Mouse (Mus musculus): Measurements from ENCODE around the gene Olfr612. TPM values are rescaled to one million over a fixed set of nuclear protein-coding genes. Genes with fewer than 3 reads are reported as not detected.

The Olfr612 gene
- polyA plus RNA-seq, 1 experiment from 2014 or later, result not detected

DNA sequence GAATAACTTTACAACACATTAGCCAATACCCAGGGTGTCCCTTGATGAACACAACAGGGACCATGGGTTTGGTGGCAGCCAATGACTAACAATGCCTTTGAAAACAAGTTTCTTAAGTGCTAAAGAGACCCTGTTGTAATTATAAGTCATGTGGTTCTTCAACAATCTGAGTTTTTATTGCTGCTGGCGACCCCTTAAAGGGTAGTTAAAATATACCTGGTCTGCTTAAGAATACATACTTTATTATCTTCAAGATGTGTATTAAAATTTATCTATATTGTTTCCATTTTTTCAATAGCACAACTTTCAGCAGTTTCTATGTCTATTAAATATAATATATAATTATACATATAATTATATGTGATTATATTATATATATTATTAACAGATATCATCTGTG, 44.6 kb downstream of the Olfr612 start, which contains the start of gene Olfr609:
TSS of gene Olfr609 (minus strand) at position 101 of the 400 bp plus-strand sequence.
- no peak within 1 kb of the TSS for H3K27ac ChIP-seq (replicated peaks; ENCODE audit: low read depth, low read length)
- H3K36me3 ChIP-seq (replicated peaks; ENCODE audit: control insufficient read depth, insufficient read depth, low read depth, low read length), result no peaks in the 10 kb centered on the region
- H3K9ac ChIP-seq (replicated peaks; ENCODE audit: low read length), result no peak within 1 kb of the TSS
- no peaks in the 10 kb centered on the region for H3K4me1 ChIP-seq (ENCODE audit: control insufficient read depth, insufficient read depth, low read length)
- DNase-seq (ENCODE audit: low spot score), result no peak
- ATAC-seq (replicated peaks; ENCODE audit: insufficient number of reproducible peaks, low FRiP score, low TSS enrichment, low read depth), result no peak
- no peaks in the 10 kb centered on the region for H3K9me3 ChIP-seq (replicated peaks; ENCODE audit: control insufficient read depth, low read length)
- no peaks in the 10 kb centered on the region for H3K27me3 ChIP-seq (ENCODE audit: control insufficient read depth, insufficient read depth, low read length)
- no peak within 1 kb of the TSS for H3K4me2 ChIP-seq (ENCODE audit: low read depth, low read length)
- H3K4me3 ChIP-seq (ENCODE audit: low read depth, low read length), result no peak within 1 kb of the TSS
- 73% methylated on average over 1 of the region's 1 CpGs for WGBS

Small RNA genes lying within 50 kb of the gene (microRNA-seq; reads per million reads assigned to microRNA genes)
- not detected for gene Gm26506 (ENCODE audit: borderline number of aligned reads)

Other genes with a start within 250 kb of the Olfr612 start
- gene Olfr596, start 237.1 kb downstream of the Olfr612 start, polyA plus RNA-seq (2014; fragmentation: Nextera tagmentation; extraction: Ambion mirVana), result not detected in 2 replicates
- not detected in 2 replicates for gene Olfr597, start 226.4 kb downstream of the Olfr612 start, polyA plus RNA-seq (2014; fragmentation: Nextera tagmentation; extraction: Ambion mirVana)
- gene Olfr598, start 219.1 kb downstream of the Olfr612 start, polyA plus RNA-seq (2014; fragmentation: Nextera tagmentation; extraction: Ambion mirVana), result not detected in 2 replicates
- not detected in 2 replicates for gene Olfr599, start 206.8 kb downstream of the Olfr612 start, polyA plus RNA-seq (2014; fragmentation: Nextera tagmentation; extraction: Ambion mirVana)
- gene Olfr600, start 193.0 kb downstream of the Olfr612 start, polyA plus RNA-seq (2014; fragmentation: Nextera tagmentation; extraction: Ambion mirVana), result not detected in 2 replicates
- not detected in 2 replicates for gene Olfr601, start 180.1 kb downstream of the Olfr612 start, polyA plus RNA-seq (2014; fragmentation: Nextera tagmentation; extraction: Ambion mirVana)
- not detected in 2 replicates for gene Olfr603, start 156.5 kb downstream of the Olfr612 start, polyA plus RNA-seq (2014; fragmentation: Nextera tagmentation; extraction: Ambion mirVana)
- gene Usp17lc, start 127.6 kb downstream of the Olfr612 start, polyA plus RNA-seq (2014; fragmentation: Nextera tagmentation; extraction: Ambion mirVana), result not detected in 2 replicates
- gene Olfr605, start 97.3 kb downstream of the Olfr612 start, polyA plus RNA-seq (2014; fragmentation: Nextera tagmentation; extraction: Ambion mirVana), result not detected in 2 replicates
- gene Olfr606, start 93.7 kb downstream of the Olfr612 start, polyA plus RNA-seq (2014; fragmentation: Nextera tagmentation; extraction: Ambion mirVana), result not detected in 2 replicates
- gene Olfr607, start 78.6 kb downstream of the Olfr612 start, polyA plus RNA-seq (2014; fragmentation: Nextera tagmentation; extraction: Ambion mirVana), result not detected in 2 replicates
- gene Olfr608, start 72.8 kb downstream of the Olfr612 start, polyA plus RNA-seq (2014; fragmentation: Nextera tagmentation; extraction: Ambion mirVana), result not detected in 2 replicates
- not detected in 2 replicates for gene Olfr609, start 44.7 kb downstream of the Olfr612 start, polyA plus RNA-seq (2014; fragmentation: Nextera tagmentation; extraction: Ambion mirVana)
- gene Olfr610, start 30.6 kb downstream of the Olfr612 start, polyA plus RNA-seq (2014; fragmentation: Nextera tagmentation; extraction: Ambion mirVana), result not detected in 2 replicates
- not detected in 2 replicates for gene Olfr611, start 21.9 kb downstream of the Olfr612 start, polyA plus RNA-seq (2014; fragmentation: Nextera tagmentation; extraction: Ambion mirVana)
- not detected in 2 replicates for gene Olfr613, start 5.4 kb upstream of the Olfr612 start, polyA plus RNA-seq (2014; fragmentation: Nextera tagmentation; extraction: Ambion mirVana)
- gene Olfr615, start 13.4 kb upstream of the Olfr612 start, polyA plus RNA-seq (2014; fragmentation: Nextera tagmentation; extraction: Ambion mirVana), result not detected in 2 replicates
- not detected in 2 replicates for gene Olfr616, start 26.4 kb upstream of the Olfr612 start, polyA plus RNA-seq (2014; fragmentation: Nextera tagmentation; extraction: Ambion mirVana)
- gene Olfr617, start 30.3 kb upstream of the Olfr612 start, polyA plus RNA-seq (2014; fragmentation: Nextera tagmentation; extraction: Ambion mirVana), result not detected in 2 replicates
- not detected in 2 replicates for gene Olfr618, start 47.4 kb upstream of the Olfr612 start, polyA plus RNA-seq (2014; fragmentation: Nextera tagmentation; extraction: Ambion mirVana)
- gene Olfr619, start 57.9 kb upstream of the Olfr612 start, polyA plus RNA-seq (2014; fragmentation: Nextera tagmentation; extraction: Ambion mirVana), result not detected in 2 replicates
- gene Olfr620, start 69.8 kb upstream of the Olfr612 start, polyA plus RNA-seq (2014; fragmentation: Nextera tagmentation; extraction: Ambion mirVana), result not detected in 2 replicates
- not detected in 2 replicates for gene Olfr622, start 100.0 kb upstream of the Olfr612 start, polyA plus RNA-seq (2014; fragmentation: Nextera tagmentation; extraction: Ambion mirVana)
- not detected in 2 replicates for gene Olfr623, start 121.0 kb upstream of the Olfr612 start, polyA plus RNA-seq (2014; fragmentation: Nextera tagmentation; extraction: Ambion mirVana)
- gene Olfr624, start 128.5 kb upstream of the Olfr612 start, polyA plus RNA-seq (2014; fragmentation: Nextera tagmentation; extraction: Ambion mirVana), result 0.03 and 0.08 TPM in 2 replicates
- not detected in 2 replicates for gene Olfr625-ps1, start 140.0 kb upstream of the Olfr612 start, polyA plus RNA-seq (2014; fragmentation: Nextera tagmentation; extraction: Ambion mirVana)
- not detected in 2 replicates for gene Olfr243, start 172.0 kb upstream of the Olfr612 start, polyA plus RNA-seq (2014; fragmentation: Nextera tagmentation; extraction: Ambion mirVana)
- not detected in 2 replicates for gene Olfr628, start 187.7 kb upstream of the Olfr612 start, polyA plus RNA-seq (2014; fragmentation: Nextera tagmentation; extraction: Ambion mirVana)
- gene Olfr629, start 202.2 kb upstream of the Olfr612 start, polyA plus RNA-seq (2014; fragmentation: Nextera tagmentation; extraction: Ambion mirVana), result not detected in 2 replicates
- gene Olfr630, start 214.6 kb upstream of the Olfr612 start, polyA plus RNA-seq (2014; fragmentation: Nextera tagmentation; extraction: Ambion mirVana), result not detected in 2 replicates
- gene Olfr69, start 228.9 kb upstream of the Olfr612 start, polyA plus RNA-seq (2014; fragmentation: Nextera tagmentation; extraction: Ambion mirVana), result not detected in 2 replicates
- gene Olfr68, start 237.0 kb upstream of the Olfr612 start, polyA plus RNA-seq (2014; fragmentation: Nextera tagmentation; extraction: Ambion mirVana), result not detected in 2 replicates
- gene Olfr67, start 249.1 kb upstream of the Olfr612 start, polyA plus RNA-seq (2014; fragmentation: Nextera tagmentation; extraction: Ambion mirVana), result not detected in 2 replicates